In genomic region chr16:31278081-31278480, GRCm38 (mm10) we compare ENCODE assay signal across 27 mouse cellular contexts. TPM values are rescaled to one million over a fixed set of nuclear protein-coding genes. Genes with fewer than 3 reads are reported as not detected.
DNase-seq lines count a peak whose midpoint lies in the region; ATAC-seq and TF ChIP-seq lines count a peak whose summit lies in the region.
"Had no signal": no experiment of that assay in that cellular context is flagged by ENCODE, and none has a peak within 500 bp of the region (broad histone marks: within the 10 kb centered on the region; RNA-seq: fewer than 3 reads in every experiment).

No protein-coding gene starts in this region.

- H3K36me3 ChIP-seq in heart, embryonic 12.5 days = no peaks in the 10 kb centered on the region
- H3K36me3 ChIP-seq in lung, postnatal 0 days (ENCODE audit: insufficient read depth, low read length) = no peaks in the 10 kb centered on the region
- H3K36me3 ChIP-seq: embryonic facial prominence, embryonic 10.5 days; hindbrain, embryonic 10.5 days; intestine, embryonic 15.5 days; kidney, embryonic 15.5 days; midbrain, embryonic 10.5 days had no signal

- no peak overlapping the region for H3K4me3 ChIP-seq in heart, embryonic 12.5 days
- no peak overlapping the region for H3K4me3 ChIP-seq in lung, postnatal 0 days (ENCODE audit: low read depth, low read length)
- H3K4me3 ChIP-seq: embryonic facial prominence, embryonic 10.5 days; hindbrain, embryonic 10.5 days; intestine, embryonic 15.5 days; kidney, embryonic 15.5 days; left cerebral cortex, adult 2 months; midbrain, embryonic 10.5 days; myocyte had no signal

- ATAC-seq in heart, embryonic 12.5 days (ENCODE audit: insufficient number of reproducible peaks, low FRiP score) = no peak
- ATAC-seq in lung, postnatal 0 days = no peak
- ATAC-seq: forebrain, embryonic 16.5 days; hindbrain, embryonic 16.5 days; intestine, embryonic 15.5 days; midbrain, embryonic 16.5 days had no signal

- peak; percentile 98 for DNase-seq in heart, adult 11 months
- DNase-seq in lung, postnatal 0 days (ENCODE audit: low spot score) = no peak
- no peak for DNase-seq in lung, postnatal 36 days
- peak; percentile 22 to 36 for DNase-seq in heart, postnatal 14 days
- no peak for DNase-seq in left cerebral cortex, adult 8-10 months (ENCODE audit: low spot score in 2 of 2)
- no peak for DNase-seq in neural tube, embryonic 10.5 days (ENCODE audit: extremely low spot score, low spot score)
- DNase-seq: adrenal gland, postnatal 36 days; cerebellum, adult 11 months; cerebellum, adult 9-11 months; layer of hippocampus, adult 9-11 months; left cerebral cortex, postnatal 4 days; thymus, postnatal 14 days had no signal

- no peak overlapping the region for H3K27ac ChIP-seq in heart, embryonic 12.5 days (ENCODE audit: poor library complexity, severe bottlenecking)
- H3K27ac ChIP-seq in lung, postnatal 0 days (ENCODE audit: low read length) = peak overlapping the region; percentile 32
- H3K27ac ChIP-seq: embryonic facial prominence, embryonic 10.5 days; hindbrain, embryonic 10.5 days; intestine, embryonic 15.5 days; left cerebral cortex, adult 2 months; midbrain, embryonic 10.5 days had no signal

- peaks cover 21% of the 10 kb centered on the region for H3K4me1 ChIP-seq in heart, embryonic 12.5 days (replicated peaks)
- peaks cover 10% of the 10 kb centered on the region; the same call in 1 of the 2 replicates for H3K4me1 ChIP-seq in lung, postnatal 0 days (ENCODE audit: insufficient read depth, low read depth, low read length)

- no peak for TF ChIP-seq CTCF in lung, postnatal 0 days (IDR thresholded peaks at IDR 0.05)

- H3K9me3 ChIP-seq in heart, embryonic 12.5 days (replicated peaks) = no peaks in the 10 kb centered on the region
- H3K9me3 ChIP-seq in lung, postnatal 0 days (ENCODE audit: low read length) = no peaks in the 10 kb centered on the region
- H3K9me3 ChIP-seq: embryonic facial prominence, embryonic 10.5 days; hindbrain, embryonic 10.5 days; intestine, embryonic 15.5 days; kidney, embryonic 15.5 days; midbrain, embryonic 10.5 days had no signal

- H3K4me2 ChIP-seq in heart, embryonic 12.5 days = no peak overlapping the region
- H3K4me2 ChIP-seq in lung, postnatal 0 days (replicated peaks; ENCODE audit: low read depth, low read length) = no peak overlapping the region
- H3K4me2 ChIP-seq: intestine, embryonic 15.5 days; kidney, embryonic 15.5 days had no signal

- H3K9ac ChIP-seq in heart, embryonic 12.5 days = no peak overlapping the region
- no peak overlapping the region for H3K9ac ChIP-seq in lung, postnatal 0 days (replicated peaks; ENCODE audit: low read depth)
- H3K9ac ChIP-seq: intestine, embryonic 15.5 days; kidney, embryonic 15.5 days had no signal

- intact Hi-C loops in heart, postnatal 14 days (cut with DNase I) = loop anchor here (5.0 kb wide), 1 partner anchor 39 kb away; no protein-coding TSS in a partner anchor

- no peaks in the 10 kb centered on the region for H3K27me3 ChIP-seq in heart, embryonic 12.5 days (replicated peaks)
- no peaks in the 10 kb centered on the region for H3K27me3 ChIP-seq in lung, postnatal 0 days (replicated peaks; ENCODE audit: insufficient read depth, low read length)
- H3K27me3 ChIP-seq: intestine, embryonic 15.5 days; kidney, embryonic 15.5 days had no signal

- no peak for TF ChIP-seq EP300 in lung, postnatal 0 days (IDR thresholded peaks at IDR 0.05)

- WGBS in heart, embryonic 12.5 days = 63% methylated on average over 2 of the region's 2 CpGs
- WGBS in lung, postnatal 0 days = 63% methylated on average over 2 of the region's 2 CpGs

RNA-seq across cellular contexts. Expression of gene Ppp1r2, which starts 3.0 kb away (rescaled TPM):
- polyA plus RNA-seq in heart, embryonic 12.5 days (2016; fragmentation: Nextera tagmentation; extraction: Ambion mirVana) = 97.2 and 103 TPM in 2 replicates
- 143 and 160 TPM in 2 replicates for polyA plus RNA-seq in lung, postnatal 0 days (2015; fragmentation: Nextera tagmentation; extraction: Ambion mirVana)
- 100 to 1,000 TPM in 1 of 2 experiments, 10 to 100 TPM in 1; 97.4 to 101 TPM for total RNA-seq in heart, postnatal 14 days (2021)
- total RNA-seq in left cerebral cortex, adult 8-10 months (2022) = 100 to 1,000 TPM; 108 to 126 (median 124) TPM

RNA-seq across cellular contexts. Expression of gene Apod, which starts 36.5 kb away (rescaled TPM):
- 0.27 TPM in 1 of 2 replicates, not detected in the other for polyA plus RNA-seq in heart, embryonic 12.5 days (2016; fragmentation: Nextera tagmentation; extraction: Ambion mirVana)
- 0.96 and 2.1 TPM in 2 replicates for polyA plus RNA-seq in lung, postnatal 0 days (2015; fragmentation: Nextera tagmentation; extraction: Ambion mirVana)
- total RNA-seq in heart, postnatal 14 days (2021) = 1 to 10 TPM; 2.1 to 3.0 TPM
- 100 to 1,000 TPM; 234 to 245 (median 236) TPM for total RNA-seq in left cerebral cortex, adult 8-10 months (2022)
- total RNA-seq: common myeloid progenitor, adult 5-6 weeks; granulocyte monocyte progenitor cell, adult 5-6 weeks; liver, adult 2 months had no signal
- polyA plus RNA-seq: liver, adult 2 months; liver, embryonic 16.5 days had no signal

Comparison
In these comparisons a context has a peak if more than half of its experiments do, and no peak if none do; other contexts are left out.
1. DNase-seq: peak in heart, adult 11 months (single experiment) and heart, postnatal 14 days (2 of 2); none in lung, postnatal 0 days (single experiment), lung, postnatal 36 days (single experiment), left cerebral cortex, adult 8-10 months (0 of 2) and neural tube, embryonic 10.5 days (single experiment).
2. RNA of gene Apod, which starts 36.5 kb away (total RNA-seq): 234 to 245 TPM in left cerebral cortex, adult 8-10 months; 2.1 to 3.0 TPM in heart, postnatal 14 days; every median in the first group is over 10 times any median in the second.